Mouse (Mus musculus) G1E (cell line): Measurements from ENCODE around the gene 4430402I18Rik. TPM values are rescaled to one million over a fixed set of nuclear protein-coding genes. Genes with fewer than 3 reads are reported as not detected.
"Not testable (repeated sequence)": the region's sequence is repeated elsewhere in the genome, so short reads cannot be mapped to it uniquely, and the experiment has no call there.

Experiments
- ATAC-seq: 2 replicates; pipeline ENCODE4 v1.8.0; 2016; ENCODE audit warnings: mild to moderate bottlenecking; ENCODE audit not compliant: insufficient number of reproducible peaks, poor library complexity, low FRiP score, severe bottlenecking; ENCODE audit errors: extremely low read depth
- DNase-seq: peaks from one replicate; pipeline ENCODE4 v3.0.0; 2012; ENCODE audit warnings: low spot score
- H3K27me3 ChIP-seq: 2 replicates; pipeline ENCODE4 v1.6.1; 2012; ENCODE audit warnings: mild to moderate bottlenecking, low read length, inconsistent platforms; ENCODE audit not compliant: insufficient read depth
- H3K36me3 ChIP-seq: replicated peaks from 2 replicates; pipeline ENCODE3; 2012; ENCODE audit warnings: mild to moderate bottlenecking, inconsistent platforms
- H3K4me1 ChIP-seq: 2 replicates; pipeline ENCODE4 v1.6.1; 2012; ENCODE audit warnings: low read depth, low read length, inconsistent platforms, mixed read lengths; ENCODE audit not compliant: insufficient read depth
- H3K4me3 ChIP-seq: 2 replicates; pipeline ENCODE4 v1.5.1; 2012; ENCODE audit warnings: low read depth, mild to moderate bottlenecking, inconsistent platforms, low read length, moderate library complexity, mixed read lengths
- H3K9me3 ChIP-seq: replicated peaks from 2 replicates; pipeline ENCODE4 v1.6.1; 2012; ENCODE audit warnings: inconsistent platforms
- CTCF ChIP-seq: IDR thresholded peaks from 2 replicates; pipeline ENCODE4 v1.5.1; 2012; ENCODE audit warnings: low read depth, low read length, inconsistent platforms, mixed read lengths
- GATA1 ChIP-seq: IDR thresholded peaks from 2 replicates; pipeline ENCODE4 v1.6.1; 2012; ENCODE audit warnings: borderline replicate concordance, low read length, inconsistent platforms, mixed read lengths
- GATA2 ChIP-seq: IDR thresholded peaks from 2 replicates; pipeline ENCODE4 v1.6.1; 2012; ENCODE audit warnings: low read depth, low read length, inconsistent platforms, borderline replicate concordance
- POLR2AphosphoS5 ChIP-seq: IDR thresholded peaks from 2 replicates; pipeline ENCODE4 v1.6.1; 2012; ENCODE audit warnings: low read depth, low read length, inconsistent platforms; ENCODE audit not compliant: insufficient replicate concordance
- TAL1 ChIP-seq: conservative IDR thresholded peaks from 2 replicates; pipeline ENCODE4 v1.6.1; 2012; ENCODE audit warnings: low read depth, low read length, inconsistent platforms, mixed read lengths
- polyA plus RNA-seq: library from polyadenylated mRNA; stranded (reverse); fragments of >175 nt; gene quantifications from 2 replicates; pipeline ENCODE4 v1.2.3, GENCODE M21; 2012
- total RNA-seq, 2 experiments: library from RNA; stranded (forward) in 1 of 2; stranded (reverse) in 1 of 2; fragments of 200-1000 nt in 1 of 2; fragments of >200 nt in 1 of 2; fragmentation: Nextera tagmentation in 1 of 2; gene quantifications; 2 replicates each; pipeline ENCODE4 v1.2.3; 2014 to 2017

4430402I18Rik gene
- total and polyA plus RNA-seq, 3 experiments = 0.38 TPM; not detected in 2

DNA sequence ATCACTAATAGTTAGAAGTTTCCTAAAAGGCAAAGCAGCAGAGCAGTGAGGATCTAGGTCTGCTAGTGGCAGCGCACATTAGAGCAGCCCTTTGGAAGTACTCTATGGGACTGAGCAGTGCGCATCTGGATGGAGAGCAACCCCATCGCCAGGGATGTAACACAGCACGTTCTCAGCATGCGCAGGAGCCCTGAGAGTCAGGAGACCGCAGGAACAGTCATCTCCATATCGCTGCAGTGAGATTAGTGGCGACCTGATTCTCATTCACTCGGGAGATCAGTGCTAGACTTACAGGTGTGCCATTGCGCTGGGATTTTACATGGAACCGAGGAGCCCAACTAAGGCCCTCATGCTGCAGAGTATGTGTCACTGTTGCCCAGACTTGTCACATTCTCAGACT, 41.4 kb upstream of the 4430402I18Rik start:
- H3K9me3 ChIP-seq = no peaks in the 10 kb centered on the region
- H3K4me3 ChIP-seq = no peak overlapping the region
- TF ChIP-seq TAL1 (no peak), POLR2AphosphoS5 (no peak), CTCF (no peak), GATA2 (no peak)
- ATAC-seq (no peak), DNase-seq (no peak)
- H3K27me3 ChIP-seq = no peaks in the 10 kb centered on the region
- H3K4me1 ChIP-seq = no peaks in the 10 kb centered on the region; the same call in 1 of the 2 replicates
- H3K36me3 ChIP-seq = peaks cover 85% of the 10 kb centered on the region

DNA sequence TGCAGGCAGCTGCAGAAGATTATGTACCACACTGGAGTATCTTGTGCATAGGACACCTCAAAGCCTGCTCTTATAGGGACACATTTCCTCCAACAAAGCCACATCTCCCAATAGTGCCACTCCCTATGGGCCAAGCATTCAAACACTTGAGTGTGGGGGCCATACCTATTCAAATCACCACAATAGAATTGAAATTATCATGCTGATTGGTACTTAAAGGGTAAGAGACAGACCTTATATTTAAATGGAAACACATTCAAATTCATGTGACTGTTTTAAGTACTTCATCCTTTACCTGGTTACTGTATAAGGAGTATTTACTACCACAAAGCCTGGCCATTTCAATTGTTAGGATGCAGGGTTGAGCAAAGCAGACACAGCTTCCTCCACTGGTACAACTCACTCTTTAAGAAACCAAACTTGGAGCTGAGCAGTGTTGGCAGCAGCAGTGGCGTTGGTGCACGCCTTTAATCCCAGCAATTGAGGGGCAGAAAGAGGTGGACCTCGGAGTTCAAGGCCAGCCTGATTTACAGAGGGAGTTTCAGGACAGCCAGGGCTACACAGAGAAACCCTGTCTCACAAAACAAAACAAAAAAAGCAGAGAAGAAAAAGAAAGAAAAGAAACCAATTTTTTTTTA, 40.6 kb upstream of the 4430402I18Rik start:
- Histone ChIP-seq H3K4me3 (no peak overlapping the region), H3K27me3 (no peaks in the 10 kb centered on the region), H3K4me1 (no peaks in the 10 kb centered on the region; the same call in 1 of the 2 replicates), H3K9me3 (no peaks in the 10 kb centered on the region), H3K36me3 (peaks cover 77% of the 10 kb centered on the region)
- DNase-seq (no peak), ATAC-seq (no peak)
- TF ChIP-seq TAL1 (no peak), GATA1 (no peak), CTCF (no peak), GATA2 (no peak), POLR2AphosphoS5 (no peak)

DNA sequence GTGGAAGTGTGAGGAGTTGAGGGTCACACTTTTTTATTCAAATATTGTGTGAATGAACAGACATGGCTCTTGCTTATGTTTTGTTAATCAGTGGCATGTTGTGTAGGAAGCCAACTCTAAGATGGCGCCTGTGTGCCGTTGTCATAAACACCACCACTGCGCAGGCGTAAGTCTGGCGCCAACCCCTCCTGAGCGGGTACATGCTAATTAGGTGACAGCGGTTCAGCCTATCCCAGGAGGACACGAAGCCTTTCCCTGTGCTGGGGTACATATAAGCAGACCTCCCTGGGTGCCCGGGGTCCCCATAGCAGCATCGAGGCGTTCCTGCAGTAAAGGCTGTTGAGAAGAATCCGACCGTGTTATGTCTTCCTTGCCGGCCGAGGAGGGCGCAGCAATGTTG, 32.7 kb upstream of the 4430402I18Rik start:
- H3K9me3 ChIP-seq, H3K4me3 ChIP-seq, H3K27me3 ChIP-seq, ATAC-seq, DNase-seq: not testable (repeated sequence)
- Histone ChIP-seq H3K4me1 (peaks cover 11% of the 10 kb centered on the region), H3K36me3 (peaks cover 77% of the 10 kb centered on the region)

- DNase-seq (no peak), ATAC-seq (no peak)
- Histone ChIP-seq H3K36me3 (peaks cover 87% of the 10 kb centered on the region), H3K4me1 (peaks cover 11% of the 10 kb centered on the region), H3K27me3 (no peaks in the 10 kb centered on the region), H3K9me3 (no peaks in the 10 kb centered on the region), H3K4me3 (no peak overlapping the region)
- TF ChIP-seq POLR2AphosphoS5 (no peak), GATA2 (no peak), GATA1 (no peak)
Observed at GRCm38 (mm10) chr19:28997976-28998630, 30.5 kb upstream of the 4430402I18Rik start.

DNA sequence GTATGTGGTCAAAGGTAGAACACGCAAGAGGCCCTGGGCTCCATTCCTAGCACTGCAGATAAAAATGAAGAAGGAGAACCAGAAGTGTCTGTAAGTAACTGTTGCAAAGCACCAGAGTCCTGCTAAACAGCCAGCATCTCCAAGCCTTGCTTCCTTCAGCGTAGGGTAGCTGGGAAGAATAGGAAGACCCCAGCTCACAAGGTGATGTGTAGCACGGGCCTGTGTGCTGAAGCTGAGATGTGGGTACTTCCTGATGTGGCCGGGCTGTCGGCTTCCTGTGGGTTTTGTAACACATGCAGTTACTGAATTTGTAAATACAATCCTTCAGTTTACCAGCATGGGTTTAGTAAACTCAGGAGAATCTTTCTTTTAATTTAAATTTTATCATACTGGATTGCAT, 27.8 kb upstream of the 4430402I18Rik start:
- Histone ChIP-seq H3K36me3 (peaks cover 64% of the 10 kb centered on the region), H3K9me3 (no peaks in the 10 kb centered on the region), H3K27me3 (no peaks in the 10 kb centered on the region), H3K4me1 (peaks cover 22% of the 10 kb centered on the region), H3K4me3 (no peak overlapping the region)
- DNase-seq (no peak), ATAC-seq (no peak)
- TF ChIP-seq POLR2AphosphoS5 (no peak), TAL1 (no peak), GATA2 (no peak), CTCF (no peak), GATA1 (no peak)

- DNase-seq (no peak), ATAC-seq (no peak)
- Histone ChIP-seq H3K36me3 (peaks cover 60% of the 10 kb centered on the region), H3K9me3 (no peaks in the 10 kb centered on the region), H3K4me1 (peaks cover 24% of the 10 kb centered on the region), H3K4me3 (no peak overlapping the region), H3K27me3 (no peaks in the 10 kb centered on the region)
- TF ChIP-seq CTCF (no peak), GATA2 (no peak), GATA1 (no peak), TAL1 (no peak), POLR2AphosphoS5 (no peak)
Observed at GRCm38 (mm10) chr19:28994870-28995269, 27.3 kb upstream of the 4430402I18Rik start.
